Mouse (Mus musculus) brain, embryonic 14.5 days (tissue): ENCODE results near the gene Jarid2.

ENCODE experiments used
- CTCF ChIP-seq: fragments of 200-500 bp; IDR thresholded peaks from 2 replicates; pipeline ENCODE4 v1.5.1; 2012; ENCODE audit warnings: inconsistent platforms, mild to moderate bottlenecking, moderate library complexity, borderline replicate concordance; ENCODE audit not compliant: insufficient read depth, insufficient read length; ENCODE audit errors: extremely low read depth
- POLR2A ChIP-seq: fragments of 200-500 bp; IDR thresholded peaks from 2 replicates; pipeline ENCODE4 v1.6.1; 2012; ENCODE audit warnings: mild to moderate bottlenecking, inconsistent platforms, borderline replicate concordance; ENCODE audit not compliant: poor library complexity, insufficient read depth, insufficient read length, severe bottlenecking; ENCODE audit errors: extremely low read depth

DNA sequence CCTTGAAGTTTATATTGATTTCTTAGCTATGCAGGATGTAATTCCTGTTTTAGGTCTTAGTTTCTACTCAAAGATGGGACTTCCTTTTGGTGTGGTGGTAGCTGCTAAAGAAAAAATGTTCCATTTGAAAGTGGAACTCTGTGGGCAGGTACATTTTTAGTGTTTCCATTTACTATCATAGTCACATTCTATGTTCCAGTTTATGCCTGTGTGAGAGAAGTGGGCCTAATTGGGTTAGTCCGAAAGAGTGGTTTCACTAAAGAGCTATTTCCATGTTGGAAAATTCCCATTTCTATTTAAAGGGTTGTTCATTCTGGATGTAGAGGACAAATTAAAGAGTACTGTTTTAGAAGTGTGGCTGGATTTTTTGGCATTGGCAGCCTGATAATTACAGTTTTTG, 79.0 kb downstream of the Jarid2 start:
- TF ChIP-seq POLR2A (no peak), CTCF (no peak)
